Mouse (Mus musculus): ENCODE measurements at regions not wholly inside any gene's neighbourhood (a gene's known extent, or its start where the extent isn't known, plus 50 kb on each side); places are given as distances from the start of the nearest gene placed in this dataset.
"Not testable (repeated sequence)": the region's sequence is repeated elsewhere in the genome, so short reads cannot be mapped to it uniquely, and the experiment has no call there.

DNA sequence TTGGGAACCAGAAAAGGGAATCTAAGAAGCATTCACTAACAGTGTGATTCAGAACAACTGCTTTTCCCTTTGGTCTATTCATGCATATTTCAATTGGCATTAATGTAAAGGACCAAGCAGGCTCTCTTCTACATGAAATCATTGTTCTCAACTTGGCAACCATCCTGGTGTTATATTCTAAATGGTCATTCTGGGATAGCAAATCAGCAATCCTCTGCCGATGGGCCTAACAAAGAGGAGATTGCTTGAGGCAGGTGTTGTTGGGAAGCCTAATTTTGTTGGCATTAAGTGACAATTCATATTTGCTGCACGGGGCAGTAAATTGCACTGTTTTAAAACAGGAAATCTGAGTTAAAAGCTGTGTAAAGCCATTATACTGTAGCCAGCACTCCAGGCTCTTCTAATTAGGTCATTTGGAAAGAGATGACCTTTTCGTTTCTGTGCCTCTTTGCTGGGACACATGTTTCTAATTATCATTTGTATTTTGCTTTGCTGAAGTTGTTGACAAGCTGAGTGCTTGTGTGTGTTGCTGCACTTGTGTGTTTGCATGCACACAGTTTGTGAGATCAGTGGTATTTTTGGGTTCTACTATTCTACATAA is 275.4 kb downstream of the Cetn3 start:
- no peak for DNase-seq (ENCODE audit: low spot score)

DNA sequence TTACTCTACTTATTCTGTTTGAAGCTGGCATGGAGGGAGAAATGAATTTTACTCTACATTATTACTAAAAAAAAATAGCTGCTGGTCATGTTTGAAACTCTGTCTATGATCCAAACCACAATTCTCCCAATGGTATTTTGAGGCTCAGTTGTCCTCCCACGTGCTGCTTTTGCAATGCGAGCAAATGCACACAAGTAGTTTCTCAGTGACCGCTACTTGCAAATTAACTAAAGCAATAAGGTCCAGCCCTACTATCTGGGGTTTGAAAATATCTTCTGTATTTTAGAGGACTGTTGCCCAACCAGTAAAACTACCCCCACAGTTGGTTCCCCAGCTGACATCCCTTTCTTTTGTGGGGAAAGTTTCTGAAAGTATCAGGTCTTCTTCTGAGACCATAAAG is 276.0 kb downstream of the Cetn3 start:
- peak; percentile 18 for DNase-seq (ENCODE audit: low spot score)

DNA sequence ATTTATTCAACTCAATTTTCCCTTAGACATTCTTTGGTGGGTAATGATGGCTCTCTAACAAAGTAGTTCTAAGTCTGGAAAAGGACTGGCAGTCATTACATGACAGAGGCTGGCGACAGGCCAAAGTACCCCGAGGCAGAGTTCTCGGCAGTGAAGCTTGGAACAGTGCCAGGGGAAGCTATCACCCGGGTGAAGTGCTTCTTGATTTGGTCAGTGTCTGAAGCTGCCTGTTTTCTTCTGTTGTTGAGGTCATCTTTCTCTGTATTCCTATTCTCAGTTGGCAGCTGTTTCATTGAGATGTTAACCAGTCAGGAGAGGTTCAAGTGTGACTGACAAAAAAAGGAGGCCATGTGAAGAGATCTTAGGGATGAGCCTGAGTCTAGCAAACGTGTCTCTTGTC is 276.6 kb downstream of the Cetn3 start:
- DNase-seq (ENCODE audit: low spot score), result peak; percentile 24

DNA sequence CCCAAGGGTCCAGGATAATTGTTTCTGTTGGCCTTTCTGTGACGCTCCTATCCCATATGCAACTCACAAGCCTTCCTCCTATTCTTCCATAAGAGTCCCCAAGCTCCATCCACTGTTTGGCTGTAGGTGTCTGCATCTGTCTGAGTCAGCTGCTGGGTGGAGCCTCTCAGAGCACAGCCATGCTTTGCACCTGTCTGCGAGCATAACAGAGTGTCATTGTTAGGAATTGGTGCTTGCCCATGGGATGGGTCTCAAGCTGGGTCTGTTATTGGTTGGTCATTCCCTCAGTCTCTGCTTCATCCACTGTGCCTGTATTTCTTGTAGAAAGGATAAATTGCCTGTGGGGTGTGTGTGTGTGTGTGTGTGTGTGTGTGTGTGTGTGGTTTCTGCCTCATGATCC is 281.0 kb downstream of the Cetn3 start:
- DNase-seq (ENCODE audit: low spot score), result not testable (repeated sequence)

DNA sequence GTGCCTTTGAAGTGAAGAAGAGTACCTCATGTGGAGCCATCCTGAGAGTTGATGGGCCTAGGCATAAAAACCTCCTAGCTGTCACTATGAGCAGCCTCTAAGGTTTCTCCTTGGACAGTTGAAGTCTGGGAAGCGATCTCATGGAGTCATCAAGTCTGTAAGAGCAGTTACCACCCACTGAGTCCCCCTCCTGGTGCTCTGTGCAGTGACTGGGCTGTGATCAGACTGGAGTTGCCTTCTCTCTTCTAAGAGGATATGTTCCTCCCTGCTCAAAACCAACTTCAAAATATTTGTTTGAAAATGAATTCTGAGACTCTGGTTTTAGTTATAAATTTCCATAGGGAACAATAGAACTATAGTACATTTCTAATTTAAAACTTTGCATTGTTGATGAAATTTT is 283.3 kb downstream of the Cetn3 start:
- DNase-seq (ENCODE audit: low spot score), result no peak

DNA sequence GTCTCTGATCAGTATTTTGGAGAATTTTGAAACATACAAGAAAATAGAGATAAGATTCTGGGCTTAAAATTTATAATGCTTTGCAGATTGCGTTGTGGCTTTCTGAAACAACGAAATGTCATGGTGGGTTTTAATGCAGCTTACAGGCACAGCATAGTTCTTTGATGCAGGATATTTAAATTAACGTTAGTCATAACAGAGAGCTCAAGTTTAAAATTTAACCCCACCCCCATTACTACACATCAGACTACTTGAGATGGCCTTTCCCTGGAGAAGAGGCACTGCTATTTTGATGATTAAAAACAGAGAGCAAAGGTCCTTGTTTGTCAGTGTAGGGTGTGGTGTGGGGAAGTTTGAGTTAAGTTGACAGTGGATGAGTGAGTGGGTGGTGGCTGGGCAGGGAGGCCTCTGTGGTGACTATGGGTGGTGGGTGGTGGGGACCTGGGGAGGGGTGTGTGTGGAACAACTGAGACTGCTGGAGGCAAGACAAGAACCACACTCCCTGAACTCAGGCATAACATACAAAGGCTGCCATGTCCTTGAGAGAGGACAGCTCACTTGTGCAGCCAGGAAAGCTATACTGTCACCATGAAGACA is 283.9 kb downstream of the Cetn3 start:
- DNase-seq (ENCODE audit: low spot score), result no peak

DNA sequence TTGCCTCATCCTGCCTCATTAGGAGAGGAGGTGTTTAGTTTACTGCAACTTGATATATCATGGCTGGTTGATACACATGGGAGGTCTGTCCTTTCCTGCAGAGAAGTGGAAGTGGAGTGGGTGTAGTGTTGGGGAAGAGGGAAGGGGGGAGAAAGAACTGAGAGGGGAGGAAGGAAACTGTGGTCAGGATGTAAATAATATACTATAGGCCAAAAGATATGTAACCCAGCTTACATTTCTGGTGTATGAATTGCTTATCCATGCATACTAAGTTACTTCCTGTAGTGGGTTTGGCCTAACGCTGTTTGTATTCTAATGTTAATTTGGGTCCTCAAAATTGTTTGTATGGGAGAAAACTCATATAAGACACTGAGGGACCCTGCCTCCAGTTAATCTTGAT is 289.6 kb downstream of the Cetn3 start:
- no peak for DNase-seq (ENCODE audit: low spot score)

DNA sequence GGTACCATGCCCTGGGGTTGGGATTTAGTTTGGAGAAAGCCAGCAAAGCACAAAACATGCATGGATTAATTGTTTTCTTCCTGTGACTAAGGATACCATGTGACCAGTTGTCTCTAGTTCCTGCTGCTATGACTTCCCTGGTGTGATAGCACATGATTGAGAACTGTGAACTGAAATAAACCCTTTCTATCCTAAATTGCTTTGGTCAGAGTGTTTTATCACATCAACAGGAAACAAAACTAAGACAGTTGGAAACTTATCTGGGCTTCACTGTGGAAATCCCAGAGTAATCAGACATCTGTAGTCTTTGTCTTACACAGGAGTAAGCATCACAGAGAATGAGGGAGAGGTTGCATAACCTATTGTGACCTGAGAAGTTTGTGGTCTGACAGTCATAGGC is 290.5 kb downstream of the Cetn3 start:
- DNase-seq (ENCODE audit: low spot score), result no peak

DNA sequence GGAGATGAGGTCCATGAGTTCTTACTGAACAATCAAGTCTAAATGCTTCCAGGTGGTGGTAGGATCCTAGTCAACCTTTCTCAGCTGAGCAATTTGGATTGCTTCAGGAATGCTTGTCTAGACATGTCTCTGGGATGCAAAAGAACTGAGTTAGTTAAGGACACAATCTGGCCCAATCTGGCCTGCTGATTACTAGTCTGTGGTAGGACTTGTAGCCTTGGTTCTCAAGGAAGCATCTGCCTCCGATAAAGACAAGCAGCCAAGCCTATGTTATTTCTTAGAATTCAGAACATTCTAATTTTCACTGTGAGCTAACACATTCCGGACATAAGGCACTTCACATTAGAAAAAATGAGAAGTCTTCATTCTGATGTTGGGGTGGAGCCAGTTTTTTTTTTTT is 298.5 kb downstream of the Cetn3 start:
- no peak for DNase-seq (ENCODE audit: low spot score)

DNA sequence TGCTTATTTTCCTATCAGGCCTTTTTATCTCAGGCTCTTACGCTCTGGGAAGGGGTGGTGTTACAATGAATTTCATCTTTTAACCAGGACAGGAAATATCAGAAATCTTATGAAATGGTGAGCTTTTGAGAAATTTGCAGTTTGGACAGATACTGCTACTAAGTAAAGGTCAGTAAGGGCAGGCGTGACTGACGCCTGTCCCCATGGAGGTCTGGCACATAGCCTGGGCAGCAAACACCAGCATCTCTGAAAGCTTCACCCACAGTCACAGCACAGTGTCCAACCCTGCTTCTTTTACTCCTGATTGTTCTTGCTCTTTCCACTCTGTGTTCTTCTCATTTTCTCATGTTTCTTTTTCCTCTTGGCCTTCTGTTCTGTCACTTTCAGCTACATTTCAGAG is 304.8 kb downstream of the Cetn3 start:
- no peak for DNase-seq (ENCODE audit: low spot score)

DNA sequence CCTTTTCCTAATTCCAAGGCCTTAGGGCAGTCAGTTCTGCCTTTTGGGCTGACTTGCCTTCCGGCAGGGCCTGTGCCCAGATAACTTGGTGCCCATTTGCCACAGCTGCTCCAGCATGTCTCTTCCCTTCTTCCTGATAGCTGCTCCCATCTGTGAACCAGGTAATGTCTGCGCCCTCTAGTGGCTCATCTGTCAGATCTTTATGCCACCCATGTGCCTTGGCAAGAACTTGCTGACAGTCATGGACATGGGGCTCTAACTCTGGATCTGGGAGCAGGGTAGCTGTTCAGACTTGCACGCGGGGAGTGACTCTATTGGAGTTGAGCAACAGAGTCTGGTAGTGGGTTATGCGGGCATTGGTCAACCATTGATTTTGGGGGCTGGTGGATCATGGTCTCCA is 309.3 kb downstream of the Cetn3 start:
- DNase-seq (ENCODE audit: low spot score), result peak; percentile 21

DNA sequence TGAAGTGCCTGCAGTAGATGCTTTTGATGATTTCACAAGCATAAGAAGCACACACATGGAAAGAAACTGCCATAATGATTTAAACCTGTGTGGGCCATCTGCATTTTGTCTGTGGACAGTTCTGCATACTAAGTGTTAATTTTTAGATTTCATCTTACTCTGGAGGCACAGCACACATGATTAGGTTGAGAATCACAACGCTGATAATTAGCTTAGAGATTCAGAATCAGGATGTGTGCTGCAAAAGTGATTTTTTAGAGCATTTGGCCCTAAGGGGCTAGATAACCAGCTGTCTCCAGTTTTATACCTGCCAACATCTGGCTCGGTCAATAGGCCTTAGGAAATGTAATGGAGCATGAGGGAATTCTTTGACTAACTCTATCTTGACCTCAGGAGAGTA is 323.2 kb downstream of the Cetn3 start:
- no peak for DNase-seq (ENCODE audit: low spot score)

DNA sequence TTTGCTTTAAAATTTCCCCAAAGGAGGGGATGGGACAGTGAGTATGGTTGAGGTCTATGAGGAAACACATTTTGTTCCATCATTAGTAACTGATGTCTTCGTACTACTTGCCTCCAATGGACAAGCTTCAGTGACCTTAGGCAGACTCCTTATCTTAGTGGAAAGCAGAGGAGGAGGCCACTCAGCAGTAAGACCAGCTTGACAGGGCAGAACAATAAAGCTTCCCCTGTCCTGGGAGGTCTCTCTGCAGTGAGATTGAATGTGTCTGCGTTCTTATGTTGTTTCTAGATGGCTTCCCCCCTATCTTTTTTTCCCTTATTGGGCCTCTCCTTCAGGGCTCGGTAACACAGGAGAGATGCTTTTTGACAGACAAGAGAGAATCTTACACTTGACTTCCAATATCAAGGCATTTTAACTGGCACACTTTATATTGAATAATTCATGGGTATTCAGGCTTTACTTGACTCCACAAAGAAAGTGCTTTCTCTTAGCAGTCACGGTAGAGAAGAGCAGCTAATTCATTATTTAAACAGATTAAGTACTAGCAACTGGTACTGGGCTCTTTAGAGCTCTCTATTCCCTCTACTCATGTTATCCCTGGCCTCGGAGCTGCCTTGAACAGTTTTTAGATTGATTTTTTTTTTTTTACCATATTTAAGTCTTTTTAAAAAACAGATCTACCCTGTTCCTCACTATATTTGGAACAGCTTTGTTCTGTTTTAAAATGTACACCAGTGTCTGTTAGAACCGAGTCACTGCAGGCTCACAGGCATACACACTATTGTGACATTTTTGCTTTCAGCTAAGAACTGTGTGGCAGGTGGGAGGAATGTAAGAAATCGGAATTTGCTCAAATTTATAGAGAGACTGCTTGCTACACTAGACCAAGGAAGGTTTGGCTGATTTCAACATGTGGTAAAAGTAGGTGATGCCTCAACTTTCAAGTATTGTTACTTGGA is 347.2 kb downstream of the Cetn3 start:
- DNase-seq (ENCODE audit: low spot score), result no peak
